Mouse (Mus musculus) embryonic fibroblast, embryonic 13.5 days (primary cell): ENCODE data around the gene Vmn2r29.
"Not testable (repeated sequence)": the region's sequence is repeated elsewhere in the genome, so short reads cannot be mapped to it uniquely, and the experiment has no call there.

Source experiments
- CTCF ChIP-seq: IDR thresholded peaks from 2 replicates; pipeline ENCODE4 v1.5.1; 2011; ENCODE audit warnings: mild to moderate bottlenecking, control low read depth, low read length, moderate library complexity, borderline replicate concordance; ENCODE audit not compliant: insufficient read depth
- POLR2A ChIP-seq: IDR thresholded peaks from 2 replicates; pipeline ENCODE4 v1.6.1; 2011; ENCODE audit warnings: low read depth, mild to moderate bottlenecking, control low read depth, low read length, moderate library complexity

DNA sequence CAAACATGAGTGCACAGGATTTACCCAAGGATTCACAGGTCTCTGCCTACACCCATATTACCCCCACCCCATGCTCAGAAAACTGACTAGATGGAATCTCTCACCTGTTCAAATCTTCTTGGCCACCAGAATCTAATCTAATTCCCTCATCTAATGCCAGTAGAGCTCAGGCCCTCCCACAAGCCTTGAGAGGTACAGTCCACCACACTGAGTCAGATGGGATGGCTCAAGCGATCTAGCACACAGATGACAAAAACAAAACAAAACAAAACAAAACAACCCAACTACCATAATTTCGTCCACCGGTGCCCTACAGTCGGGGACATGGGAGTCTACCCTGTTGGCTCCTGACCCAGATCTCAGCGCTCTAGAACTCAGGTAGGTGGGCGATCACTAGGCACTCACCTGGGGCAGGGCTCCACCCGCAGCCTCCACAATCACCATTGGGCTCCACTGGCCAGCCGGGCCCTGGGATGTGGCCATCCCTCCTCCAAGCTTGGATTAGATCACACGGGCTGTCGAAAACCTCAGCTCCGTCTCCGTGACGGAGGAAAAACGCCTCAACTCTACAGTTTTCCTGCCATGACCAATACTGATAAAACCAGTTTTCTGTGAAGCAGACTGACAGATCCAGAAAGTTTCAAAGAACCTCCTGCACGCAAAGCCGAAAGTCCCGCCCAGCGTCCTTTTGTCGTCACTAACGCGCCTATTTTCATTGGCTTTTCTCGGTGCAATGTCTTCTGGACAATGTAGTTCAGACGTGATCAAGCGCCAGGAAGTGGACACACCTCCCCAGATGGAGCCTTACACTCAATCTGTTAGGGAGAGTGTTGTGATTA, 37.6 kb downstream of the Vmn2r29 start, which contains the start of gene Zfp772:
- TF ChIP-seq CTCF, POLR2A: not testable (repeated sequence)
